Mouse (Mus musculus): ENCODE measurements around the gene Olfr836.
"Not testable (repeated sequence)": the region's sequence is repeated elsewhere in the genome, so short reads cannot be mapped to it uniquely, and the experiment has no call there.

Gene Olfr836

DNA sequence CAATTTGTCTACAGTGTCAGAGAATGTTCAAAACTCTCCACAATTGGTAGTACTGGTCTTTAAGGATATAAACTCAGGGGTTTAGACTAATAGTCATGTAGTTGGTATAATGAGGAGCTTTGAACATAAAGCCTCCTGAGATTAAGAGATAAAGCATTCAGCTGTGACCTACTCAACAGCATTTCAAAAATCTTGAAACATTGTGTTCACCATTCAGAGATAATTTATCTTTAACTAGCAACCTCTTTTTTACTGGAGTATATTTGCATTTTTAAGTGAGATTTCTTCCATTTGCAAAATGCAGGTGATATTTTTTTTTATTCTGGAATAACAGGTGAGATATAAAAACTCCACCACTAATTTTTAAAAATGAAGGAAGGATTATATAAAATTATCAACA lies at the start of gene Olfr836:
Gene Olfr836 (plus strand): TSS at position 301 of the 400 bp plus-strand sequence.
- no peak for DNase-seq

DNA sequence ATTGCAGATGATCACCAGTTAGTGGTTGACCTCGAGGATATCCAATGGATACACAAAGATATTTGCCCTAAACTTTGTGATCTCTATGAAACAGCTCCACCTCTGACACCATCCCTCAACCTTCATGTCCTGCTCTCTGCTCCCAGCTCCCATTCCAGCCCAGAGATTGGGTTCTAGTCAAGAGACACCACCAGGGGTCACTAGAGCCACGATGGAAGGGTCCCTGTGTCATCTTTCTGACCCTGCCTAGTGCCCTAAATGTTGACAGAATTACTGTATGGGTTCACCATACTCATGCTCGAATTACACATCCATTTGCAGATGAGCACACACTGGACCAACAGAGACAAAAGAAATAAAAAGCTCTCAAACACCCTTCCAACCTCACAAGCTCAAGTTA lies 35.2 kb upstream of the Olfr836 start:
- no peak for DNase-seq

DNA sequence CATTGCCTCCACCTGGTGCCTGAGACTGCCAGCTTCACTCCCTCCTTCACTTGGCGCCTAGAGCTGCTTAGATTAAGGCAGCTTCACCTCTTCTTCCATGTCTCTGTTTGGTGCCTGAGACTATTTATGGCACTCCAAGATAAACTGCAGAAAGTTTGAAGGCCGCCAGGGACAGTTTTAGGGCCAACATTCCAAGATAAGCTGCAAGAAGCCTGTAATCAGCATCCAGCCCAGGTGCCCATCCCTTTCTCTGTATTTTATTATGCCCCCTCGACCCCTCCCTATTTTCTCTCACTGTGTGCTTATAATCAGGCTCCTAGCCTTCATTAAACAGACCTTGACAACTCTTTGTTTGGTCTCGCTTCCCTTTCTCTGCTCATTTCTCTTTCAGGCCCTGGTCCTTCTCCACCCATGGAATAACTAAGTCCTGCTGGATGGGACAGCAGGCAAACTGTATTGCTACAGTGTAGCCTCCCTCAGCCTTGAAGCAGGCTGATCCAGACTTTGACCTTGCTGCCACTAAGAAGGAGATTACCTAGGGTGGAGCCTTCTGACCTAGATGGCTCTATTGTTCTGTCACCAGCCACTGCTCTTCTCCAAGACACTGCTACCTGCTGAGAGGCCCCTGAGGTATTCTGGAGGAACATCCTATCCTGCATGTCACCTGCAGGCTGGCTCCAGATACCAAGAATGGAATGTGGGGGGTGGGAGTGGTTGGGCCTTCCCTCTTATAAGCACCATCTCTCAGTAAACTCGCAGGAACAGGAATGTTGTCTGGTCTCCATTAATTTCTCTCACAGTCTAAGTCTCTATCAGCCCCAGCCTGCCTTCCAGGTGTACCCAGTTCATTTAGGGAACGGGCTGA lies 27.1 kb upstream of the Olfr836 start:
- DNase-seq, result not testable (repeated sequence)

- no peak for DNase-seq
Measured at GRCm38 (mm10) chr9:19097286-19097685, 22.9 kb upstream of the Olfr836 start.

DNA sequence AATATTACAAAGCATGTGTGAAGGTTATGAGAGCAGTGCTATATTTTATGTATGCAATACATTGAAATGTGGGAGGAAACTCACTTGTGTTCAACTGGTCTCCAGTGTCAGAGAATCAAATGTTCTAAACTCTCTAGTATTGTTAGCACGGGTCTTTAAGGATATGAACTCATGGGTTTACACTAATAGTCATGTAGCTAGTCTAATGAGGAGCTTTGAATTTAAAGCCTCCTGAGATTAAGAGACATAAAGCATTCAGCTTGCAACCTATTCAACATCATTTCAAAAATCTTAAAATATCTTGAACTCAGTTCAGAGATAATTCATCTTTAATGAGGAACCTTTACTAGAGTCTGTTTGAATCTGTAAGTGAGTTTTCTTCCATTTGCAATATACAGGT lies 15.8 kb downstream of the Olfr836 start, which contains the start of gene Olfr837:
Gene Olfr837 (plus strand): TSS at position 301 of the 400 bp plus-strand sequence.
- no peak for DNase-seq
